Mouse (Mus musculus): ENCODE measurements around the gene Igsf21. TPM values are rescaled to one million over a fixed set of nuclear protein-coding genes. Genes with fewer than 3 reads are reported as not detected.

The Igsf21 gene
- total RNA-seq, 2 experiments from 2014 or later: 35.3 to 38.7 TPM

GRCm38 (mm10) chr4:140143178-140143577, 103.4 kb downstream of the Igsf21 start:
- no peak for DNase-seq

- DNase-seq: no peak
Measured at GRCm38 (mm10) chr4:140140485-140140884, 106.1 kb downstream of the Igsf21 start.

GRCm38 (mm10) chr4:140138846-140139245, 107.7 kb downstream of the Igsf21 start:
- no peak for DNase-seq

GRCm38 (mm10) chr4:140131625-140132321, 114.8 kb downstream of the Igsf21 start:
- no peak for DNase-seq

- no peak for DNase-seq
Measured at GRCm38 (mm10) chr4:140131201-140131600, 115.4 kb downstream of the Igsf21 start.

- DNase-seq: no peak
Measured at GRCm38 (mm10) chr4:140129553-140130275, 116.9 kb downstream of the Igsf21 start.

- no peak for DNase-seq
Measured at GRCm38 (mm10) chr4:140128116-140128515, 118.5 kb downstream of the Igsf21 start.

GRCm38 (mm10) chr4:140125806-140126205, 120.8 kb downstream of the Igsf21 start:
- no peak for DNase-seq

GRCm38 (mm10) chr4:140122534-140122933, 124.0 kb downstream of the Igsf21 start:
- DNase-seq: no peak

GRCm38 (mm10) chr4:140117275-140117691, 129.3 kb downstream of the Igsf21 start:
- DNase-seq: no peak

- peak; percentile 33 to 43 for DNase-seq
Measured at GRCm38 (mm10) chr4:140115756-140116155, 130.8 kb downstream of the Igsf21 start.

- no peak for DNase-seq
Measured at GRCm38 (mm10) chr4:140115053-140115452, 131.5 kb downstream of the Igsf21 start.

GRCm38 (mm10) chr4:140113690-140114475, 132.7 kb downstream of the Igsf21 start:
- no peak for DNase-seq

- no peak for DNase-seq
Measured at GRCm38 (mm10) chr4:140109626-140109948, 137.0 kb downstream of the Igsf21 start.

- no peak for DNase-seq
Measured at GRCm38 (mm10) chr4:140108871-140109625, 137.5 kb downstream of the Igsf21 start.

- no peak for DNase-seq
Measured at GRCm38 (mm10) chr4:140107161-140107560, 139.4 kb downstream of the Igsf21 start.

GRCm38 (mm10) chr4:140104795-140105194, 141.8 kb downstream of the Igsf21 start:
- DNase-seq: no peak

- peak; percentile 22 to 32 for DNase-seq
Measured at GRCm38 (mm10) chr4:140103341-140104027, 143.1 kb downstream of the Igsf21 start.

- DNase-seq: no peak
Measured at GRCm38 (mm10) chr4:140102581-140103200, 143.9 kb downstream of the Igsf21 start.

- no peak for DNase-seq
Measured at GRCm38 (mm10) chr4:140101106-140101505, 145.5 kb downstream of the Igsf21 start.

GRCm38 (mm10) chr4:140100141-140100540, 146.4 kb downstream of the Igsf21 start:
- peak in 1 of 2 experiments; percentile 38 for DNase-seq
